Mouse (Mus musculus) stomach, embryonic 14.5 days (tissue): Measurements from ENCODE around the gene Rasal1. TPM values are rescaled to one million over a fixed set of nuclear protein-coding genes. Genes with fewer than 3 reads are reported as not detected.

Source experiments
- ATAC-seq: fragments of 200-750 bp; cut with Nextera tagmentation; 2 replicates; pipeline ENCODE4 v1.8.0; 2017; ENCODE audit warnings: low read depth, moderate TSS enrichment; ENCODE audit not compliant: insufficient number of reproducible peaks, insufficient read depth, low FRiP score
- H3K27ac ChIP-seq: fragments of 300-500 bp; sonication (generic); 2 replicates; pipeline ENCODE4 v1.5.1; 2014; ENCODE audit warnings: mild to moderate bottlenecking, low read length, moderate library complexity, mixed read lengths
- H3K27me3 ChIP-seq: fragments of 300-500 bp; sonication (generic); 2 replicates; pipeline ENCODE4 v1.6.1; 2014; ENCODE audit warnings: low read length, control low read depth, mixed read lengths; ENCODE audit not compliant: control insufficient read depth, insufficient read depth
- H3K36me3 ChIP-seq: fragments of 300-500 bp; sonication (generic); 2 replicates; pipeline ENCODE4 v1.6.1; 2014; ENCODE audit warnings: mild to moderate bottlenecking, control low read depth, low read length, moderate library complexity, mixed read lengths; ENCODE audit not compliant: control insufficient read depth, insufficient read depth
- H3K4me1 ChIP-seq: fragments of 300-500 bp; sonication (generic); 2 replicates; pipeline ENCODE4 v1.6.1; 2014; ENCODE audit warnings: low read length, control low read depth, mixed read lengths; ENCODE audit not compliant: control insufficient read depth, insufficient read depth
- H3K4me2 ChIP-seq: fragments of 300-500 bp; sonication (generic); replicated peaks from 2 replicates; pipeline ENCODE4 v1.6.1; 2014; ENCODE audit warnings: low read depth, low read length, control low read depth
- H3K4me3 ChIP-seq: fragments of 300-500 bp; sonication (generic); 2 replicates; pipeline ENCODE4 v1.5.1; 2014; ENCODE audit warnings: low read depth, low read length, control low read depth
- H3K9ac ChIP-seq: fragments of 300-500 bp; sonication (generic); replicated peaks from 2 replicates; pipeline ENCODE4 v1.6.1; 2014; ENCODE audit warnings: low read depth, mild to moderate bottlenecking, control low read depth, low read length, moderate library complexity, mixed read lengths
- H3K9me3 ChIP-seq: fragments of 300-500 bp; sonication (generic); 2 replicates; pipeline ENCODE4 v1.6.1; 2016; ENCODE audit warnings: low read depth, low read length, control low read depth; ENCODE audit not compliant: control insufficient read depth
- WGBS: fragments of 180-500 bp; shearing (Covaris S2); extraction: QIAGEN DNeasy Blood & Tissue Kit; methylation state at CpG from one replicate; pipeline ENCODE4 v1.1.7; 2014; 5-methylcytosine and 5-hydroxymethylcytosine counted together
- polyA plus RNA-seq: library from polyadenylated mRNA; unstranded; fragments of >200 nt; fragmentation: Nextera tagmentation; extraction: Ambion mirVana; gene quantifications from 2 replicates; pipeline ENCODE4 v1.2.1, GENCODE M21; 2014

Gene Rasal1
- polyA plus RNA-seq, 1 experiment from 2014 or later: 0.07 TPM

DNA sequence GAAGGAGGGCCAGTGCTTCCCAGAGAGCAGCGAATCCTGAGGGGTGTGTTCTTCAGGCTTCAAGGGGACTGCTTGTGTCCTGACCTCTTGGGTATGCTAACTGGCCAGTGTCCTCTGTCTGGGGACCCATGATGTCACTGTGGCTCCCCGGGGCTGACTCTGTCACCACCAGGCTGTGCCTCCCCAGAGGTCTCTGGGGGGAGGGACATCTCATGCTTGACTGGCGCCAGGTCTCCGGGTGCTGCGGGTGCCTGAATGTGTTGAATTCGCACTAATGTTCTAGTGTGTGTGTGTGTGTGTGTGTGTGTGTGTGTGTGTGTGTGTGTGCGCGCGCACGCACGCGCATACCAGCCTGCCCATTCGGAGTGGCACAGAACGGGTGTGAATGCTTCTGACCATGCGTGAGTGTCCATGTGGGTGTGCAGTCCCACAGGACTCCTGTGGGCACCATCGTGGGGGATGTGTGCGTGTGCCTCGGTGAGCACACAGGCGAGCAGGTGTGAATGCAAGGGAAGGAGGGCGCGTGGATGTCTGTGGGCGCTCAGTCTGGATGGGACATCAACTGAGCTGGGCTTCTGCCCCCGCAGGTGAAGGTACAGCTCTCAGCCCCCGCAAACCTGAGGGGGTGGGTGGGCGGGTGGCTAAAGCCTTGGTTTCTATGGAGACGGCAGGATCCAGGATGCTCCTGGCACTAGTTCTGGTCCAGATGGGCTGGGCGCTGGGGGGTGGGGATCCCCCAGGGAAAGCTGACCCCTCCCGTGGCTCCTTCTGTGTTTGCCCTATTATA is 4.5 kb downstream of the Rasal1 start:
- Histone ChIP-seq H3K9ac (no peak overlapping the region), H3K9me3 (no peaks in the 10 kb centered on the region), H3K36me3 (no peaks in the 10 kb centered on the region), H3K27ac (no peak overlapping the region), H3K4me3 (no peak overlapping the region), H3K4me2 (no peak overlapping the region), H3K27me3 (peaks cover 17% of the 10 kb centered on the region), H3K4me1 (peaks cover 10% of the 10 kb centered on the region)
- 77% methylated on average over 28 of the region's 28 CpGs for WGBS
- ATAC-seq: no peak

DNA sequence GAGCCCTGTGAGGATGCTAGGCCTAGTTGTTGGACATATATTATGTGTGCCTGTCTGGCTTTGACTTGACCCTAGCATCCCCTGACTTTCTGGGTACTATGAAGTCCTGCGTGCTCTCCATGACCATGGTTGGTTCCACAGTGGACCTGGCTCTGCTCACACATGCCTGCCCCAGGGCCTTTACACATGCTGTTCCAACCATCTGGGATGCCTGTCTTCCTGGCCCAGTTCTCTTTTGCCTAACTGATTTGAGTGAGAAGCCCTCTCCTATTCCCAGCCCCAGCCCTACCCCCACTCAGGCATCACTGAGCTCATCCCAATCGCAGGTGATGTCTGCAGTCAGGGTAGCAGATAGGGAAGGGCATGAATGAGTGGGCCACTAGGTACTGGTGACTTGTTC is 5.3 kb downstream of the Rasal1 start:
- Histone ChIP-seq H3K27ac (no peak overlapping the region), H3K27me3 (peaks cover 17% of the 10 kb centered on the region), H3K36me3 (no peaks in the 10 kb centered on the region), H3K9ac (no peak overlapping the region), H3K4me3 (no peak overlapping the region), H3K9me3 (no peaks in the 10 kb centered on the region), H3K4me1 (peaks cover 6% of the 10 kb centered on the region), H3K4me2 (no peak overlapping the region)
- 84% methylated on average over 2 of the region's 2 CpGs for WGBS
- no peak for ATAC-seq

DNA sequence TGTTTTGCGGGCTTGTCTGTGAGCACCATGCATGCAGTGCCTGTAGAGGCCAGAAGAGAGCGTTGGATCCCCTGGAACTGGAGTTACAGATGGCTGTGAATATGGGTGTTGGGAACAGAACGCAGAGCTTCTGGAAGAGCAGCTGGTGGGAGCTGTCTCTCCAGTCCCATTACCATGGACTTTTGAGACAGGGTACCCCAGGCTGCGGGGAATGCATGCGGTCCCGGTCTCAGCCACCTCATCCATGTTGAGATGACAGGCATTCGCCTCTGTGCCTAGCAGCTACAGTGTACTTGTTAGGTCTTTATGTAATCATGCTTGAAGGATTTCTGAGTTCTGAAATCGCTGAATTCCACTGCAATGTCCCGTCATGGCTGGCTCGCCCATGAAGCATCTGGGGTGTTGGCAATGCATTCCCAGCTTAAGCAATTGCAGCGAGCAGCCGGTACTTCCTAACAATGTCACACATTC is 7.7 kb downstream of the Rasal1 start:
- Histone ChIP-seq H3K4me3 (no peak overlapping the region), H3K9ac (no peak overlapping the region), H3K36me3 (no peaks in the 10 kb centered on the region), H3K27ac (no peak overlapping the region), H3K27me3 (no peaks in the 10 kb centered on the region), H3K9me3 (no peaks in the 10 kb centered on the region), H3K4me1 (no peaks in the 10 kb centered on the region), H3K4me2 (no peak overlapping the region)
- 73% methylated on average over 12 of the region's 12 CpGs for WGBS
- no peak for ATAC-seq

DNA sequence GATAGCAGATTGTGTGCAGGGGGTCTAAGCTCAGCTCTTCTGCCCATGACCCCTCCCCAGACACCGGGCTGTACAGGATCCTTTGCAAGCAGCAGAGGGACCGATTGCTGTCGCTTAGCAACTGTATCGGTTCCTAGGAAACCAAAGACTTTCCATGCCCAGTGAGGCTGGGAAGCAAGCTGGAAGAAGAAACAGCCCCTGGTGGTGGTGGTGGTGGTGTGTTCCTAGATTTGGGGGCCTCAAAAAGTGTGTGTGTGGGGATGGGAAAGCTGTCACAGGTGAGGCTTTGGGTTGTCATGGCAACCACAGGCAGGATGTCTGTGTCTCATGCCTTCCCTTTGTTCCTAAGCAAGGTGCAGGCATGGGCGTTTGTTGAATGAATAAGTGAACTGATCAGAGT is 12.2 kb downstream of the Rasal1 start:
- H3K9me3 ChIP-seq: no peaks in the 10 kb centered on the region
- H3K36me3 ChIP-seq: no peaks in the 10 kb centered on the region
- WGBS: 50% methylated on average over 5 of the region's 5 CpGs
- no peak for ATAC-seq
- H3K4me3 ChIP-seq: no peak overlapping the region
- H3K27me3 ChIP-seq: no peaks in the 10 kb centered on the region
- H3K9ac ChIP-seq: no peak overlapping the region
- no peaks in the 10 kb centered on the region for H3K4me1 ChIP-seq
- no peak overlapping the region for H3K4me2 ChIP-seq
- no peak overlapping the region for H3K27ac ChIP-seq

DNA sequence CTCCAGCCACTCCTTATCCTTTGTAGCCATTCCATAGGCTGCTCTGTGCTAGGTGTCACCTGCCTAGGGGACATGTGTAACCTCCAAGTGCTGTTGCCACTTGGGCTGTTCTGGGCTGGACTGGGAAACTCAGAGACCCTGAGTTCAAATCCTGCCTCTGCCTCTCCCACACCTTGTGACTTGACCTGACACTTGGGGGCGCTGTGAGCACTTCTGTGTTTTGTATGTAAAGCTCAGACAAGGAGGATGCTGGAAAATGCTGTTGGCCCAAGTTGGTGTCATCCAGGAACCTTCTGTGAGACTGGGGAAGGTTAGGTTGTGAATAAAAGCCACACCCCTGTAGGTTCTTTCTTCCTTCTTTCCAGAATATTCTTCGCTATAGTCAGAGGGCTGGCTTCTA is 16.3 kb downstream of the Rasal1 start:
- Histone ChIP-seq H3K9ac (no peak overlapping the region), H3K27ac (no peak overlapping the region), H3K27me3 (no peaks in the 10 kb centered on the region), H3K4me3 (no peak overlapping the region), H3K4me2 (no peak overlapping the region), H3K36me3 (no peaks in the 10 kb centered on the region), H3K9me3 (no peaks in the 10 kb centered on the region), H3K4me1 (no peaks in the 10 kb centered on the region)
- 47% methylated on average over 2 of the region's 2 CpGs for WGBS
- ATAC-seq: no peak

DNA sequence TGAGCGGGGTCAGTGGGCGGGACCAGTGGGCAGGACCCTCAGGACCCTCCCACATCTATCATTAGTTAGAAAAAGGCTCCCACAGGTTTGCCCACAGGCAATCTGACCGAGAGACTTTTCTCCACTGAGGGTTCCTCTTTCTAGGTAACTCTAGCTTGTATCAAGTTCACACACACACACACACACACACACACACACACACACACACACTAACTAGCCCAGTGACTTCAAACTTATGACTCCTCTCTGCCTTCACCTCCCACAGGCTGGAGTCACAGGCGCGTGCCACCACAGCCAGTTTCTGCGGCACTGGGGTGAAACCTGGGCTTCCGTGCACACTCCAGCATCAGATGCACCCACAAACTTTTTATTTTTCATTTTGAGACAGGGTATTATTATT is 20.1 kb downstream of the Rasal1 start:
- no peak for ATAC-seq
- no peaks in the 10 kb centered on the region for H3K9me3 ChIP-seq
- no peaks in the 10 kb centered on the region for H3K27me3 ChIP-seq
- H3K4me3 ChIP-seq: no peak overlapping the region
- WGBS: 66% methylated on average over 7 of the region's 7 CpGs
- no peaks in the 10 kb centered on the region for H3K4me1 ChIP-seq
- no peaks in the 10 kb centered on the region for H3K36me3 ChIP-seq
- H3K27ac ChIP-seq: no peak overlapping the region
- H3K4me2 ChIP-seq: no peak overlapping the region
- H3K9ac ChIP-seq: no peak overlapping the region

DNA sequence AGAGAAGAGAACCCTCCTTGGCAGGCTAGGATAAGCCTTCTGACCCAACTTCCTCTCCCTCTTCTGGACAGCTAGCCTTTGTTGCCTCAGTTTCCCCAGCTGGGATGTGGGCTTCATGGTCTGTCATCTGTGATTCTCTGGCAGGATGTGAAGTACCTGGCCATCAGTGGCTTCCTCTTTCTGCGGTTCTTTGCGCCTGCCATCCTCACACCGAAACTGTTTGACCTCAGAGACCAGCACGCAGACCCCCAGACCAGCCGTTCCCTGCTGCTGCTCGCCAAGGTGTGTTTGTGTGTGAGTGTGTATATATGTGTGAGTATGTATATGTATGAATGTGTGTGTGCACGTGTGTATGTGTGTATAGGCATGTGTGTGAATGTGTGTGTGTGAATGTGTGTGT is 21.5 kb downstream of the Rasal1 start:
- H3K4me1 ChIP-seq: 0 out of 2 replicates have a peak, but pooled peaks cover 2% of the 10 kb centered on the region
- ATAC-seq: no peak
- no peaks in the 10 kb centered on the region for H3K36me3 ChIP-seq
- no peaks in the 10 kb centered on the region for H3K9me3 ChIP-seq
- H3K27ac ChIP-seq: no peak overlapping the region
- WGBS: 90% methylated on average over 7 of the region's 7 CpGs
- H3K27me3 ChIP-seq: no peaks in the 10 kb centered on the region
- H3K4me2 ChIP-seq: no peak overlapping the region
- H3K9ac ChIP-seq: no peak overlapping the region
- H3K4me3 ChIP-seq: no peak overlapping the region

DNA sequence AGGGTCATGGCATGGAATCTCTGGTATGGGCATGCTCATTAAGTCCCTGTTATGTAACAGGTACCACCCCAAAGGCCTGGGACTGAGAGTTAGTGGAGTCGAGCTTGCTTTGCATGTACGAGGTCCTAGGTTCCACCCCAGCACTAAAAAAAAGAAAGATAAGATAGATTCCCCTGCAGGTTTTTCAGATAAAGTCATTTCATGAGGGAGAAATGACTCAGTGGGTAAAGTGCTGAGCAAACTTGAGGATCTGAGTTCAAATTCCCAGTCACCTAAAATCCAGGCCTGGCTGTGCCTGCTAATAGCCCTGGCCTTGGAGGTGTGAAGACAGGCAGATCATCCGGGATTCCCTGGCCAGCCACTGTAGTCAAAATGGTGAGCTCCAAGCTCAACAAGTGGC is 23.3 kb downstream of the Rasal1 start:
- H3K9me3 ChIP-seq: no peaks in the 10 kb centered on the region
- 82% methylated on average over 3 of the region's 3 CpGs for WGBS

DNA sequence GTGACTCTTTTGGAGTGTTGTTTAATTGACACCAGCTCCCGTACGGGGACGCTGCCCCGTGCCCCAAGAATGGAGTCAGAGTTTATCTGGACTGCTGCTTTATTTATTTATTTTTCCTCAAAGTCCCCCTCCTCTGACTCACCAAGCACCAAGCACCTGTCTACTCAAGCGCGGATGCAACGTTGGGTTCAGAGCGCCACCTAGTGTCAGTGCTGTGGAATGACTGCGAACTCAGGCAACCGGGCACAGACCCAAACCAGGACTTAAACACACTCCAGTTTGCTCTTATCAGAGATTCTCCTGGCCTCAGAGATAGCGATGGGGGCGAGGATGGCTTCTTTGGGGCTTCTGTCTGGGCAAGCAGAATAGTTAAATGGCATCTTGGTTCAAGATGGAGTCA is 25.0 kb downstream of the Rasal1 start:
- no peak for ATAC-seq
- Histone ChIP-seq H3K27me3 (no peaks in the 10 kb centered on the region), H3K4me3 (no peak overlapping the region), H3K36me3 (no peaks in the 10 kb centered on the region), H3K9ac (no peak overlapping the region), H3K4me2 (no peak overlapping the region), H3K4me1 (0 out of 2 replicates have a peak, but pooled peaks cover 2% of the 10 kb centered on the region), H3K9me3 (no peaks in the 10 kb centered on the region), H3K27ac (no peak overlapping the region)
- 5% methylated on average over 12 of the region's 12 CpGs for WGBS

More for the DNA sequence above, 23.3 kb downstream of the Rasal1 start:
- no peak overlapping the region for H3K9ac ChIP-seq
- H3K4me1 ChIP-seq: 0 out of 2 replicates have a peak, but pooled peaks cover 2% of the 10 kb centered on the region
- no peak for ATAC-seq
- H3K4me2 ChIP-seq: no peak overlapping the region
- H3K27ac ChIP-seq: no peak overlapping the region
- H3K36me3 ChIP-seq: no peaks in the 10 kb centered on the region
- H3K4me3 ChIP-seq: no peak overlapping the region
- no peaks in the 10 kb centered on the region for H3K27me3 ChIP-seq
